Mouse (Mus musculus): ENCODE measurements around the gene Lsm4. TPM values are rescaled to one million over a fixed set of nuclear protein-coding genes. Genes with fewer than 3 reads are reported as not detected.

Gene Lsm4
- polyA plus RNA-seq, 1 experiment from 2014 or later, result 286 TPM

DNA sequence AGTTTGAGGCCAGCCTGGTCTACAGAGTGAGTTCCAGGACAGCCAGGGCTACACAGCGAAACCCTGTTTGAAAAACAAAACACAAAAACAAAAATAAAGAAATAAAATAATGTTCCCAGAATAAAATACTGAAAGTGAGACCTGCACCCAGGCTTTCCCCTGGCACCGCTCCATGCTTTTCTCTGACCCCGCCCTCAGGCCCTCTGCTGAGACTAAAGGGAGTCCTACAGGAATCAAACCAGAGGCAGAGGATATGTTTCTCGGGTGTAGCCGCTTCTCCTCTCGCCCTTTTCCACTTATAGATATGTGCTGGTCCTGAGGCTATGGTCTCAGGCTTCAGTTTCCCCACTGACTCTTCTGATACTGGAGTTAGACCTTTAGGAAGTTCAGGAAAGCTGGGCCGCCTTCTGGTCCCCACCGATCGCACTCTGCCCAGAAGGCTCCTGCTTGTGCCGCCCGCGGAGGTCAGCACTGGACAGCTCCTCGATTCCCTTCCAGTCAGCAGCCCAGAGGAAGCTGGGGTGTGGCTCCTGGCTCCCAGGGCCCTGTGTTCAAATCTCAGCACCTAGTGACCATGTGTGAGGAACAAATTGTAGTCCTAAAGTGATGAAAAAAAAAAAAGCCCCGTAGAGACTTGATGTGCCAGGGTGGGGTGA is 52.9 kb downstream of the Lsm4 start:
- Histone ChIP-seq H3K4me3 (replicated peaks) (no peak overlapping the region), H3K4me1 (replicated peaks) (peaks cover 11% of the 10 kb centered on the region; the same call in 1 of the 2 replicates), H3K27me3 (replicated peaks) (peaks cover 21% of the 10 kb centered on the region), H3K9ac (no peak overlapping the region), H3K9me3 (no peaks in the 10 kb centered on the region), H3K27ac (no peak overlapping the region), H3K36me3 (no peaks in the 10 kb centered on the region), H3K4me2 (replicated peaks) (no peak overlapping the region)
- ATAC-seq, result no peak
- 28% methylated on average over 14 of the region's 14 CpGs for WGBS

DNA sequence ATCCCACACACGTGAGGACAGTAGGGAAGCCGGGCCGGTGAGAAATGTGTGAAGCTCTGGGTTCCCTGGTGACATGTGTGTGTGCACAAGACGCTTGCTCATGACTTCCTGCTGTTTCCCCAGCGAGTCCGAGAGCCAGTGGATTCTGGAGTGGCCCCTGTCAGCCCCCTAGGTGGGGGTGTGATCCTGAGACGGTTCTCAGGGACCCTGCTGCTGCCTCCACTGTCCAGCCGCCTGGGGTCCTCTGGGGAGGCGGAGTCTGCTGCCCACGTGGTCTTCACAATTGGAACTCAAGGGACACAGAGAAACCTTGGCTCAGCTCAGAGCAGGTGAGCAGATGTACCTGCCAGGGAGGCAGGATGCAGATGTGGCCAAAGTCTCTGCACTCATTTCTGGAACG is 53.7 kb downstream of the Lsm4 start:
- no peaks in the 10 kb centered on the region for H3K9me3 ChIP-seq
- H3K4me1 ChIP-seq (replicated peaks), result peaks cover 11% of the 10 kb centered on the region; the same call in 1 of the 2 replicates

More for the DNA sequence above, 53.7 kb downstream of the Lsm4 start:
- Histone ChIP-seq H3K27me3 (replicated peaks) (peaks cover 21% of the 10 kb centered on the region), H3K4me2 (replicated peaks) (no peak overlapping the region), H3K9ac (no peak overlapping the region), H3K27ac (no peak overlapping the region), H3K4me3 (replicated peaks) (no peak overlapping the region), H3K36me3 (no peaks in the 10 kb centered on the region)
- WGBS, result 52% methylated on average over 11 of the region's 11 CpGs
- no peak for ATAC-seq

Other genes with a start within 250 kb of the Lsm4 start
- 14.8 and 15.0 TPM in 2 replicates for gene Crtc1, start 233.7 kb upstream of the Lsm4 start, polyA plus RNA-seq (2015; fragmentation: Nextera tagmentation; extraction: Ambion mirVana)
- gene Klhl26, start 196.3 kb upstream of the Lsm4 start, polyA plus RNA-seq (2015; fragmentation: Nextera tagmentation; extraction: Ambion mirVana), result 18.7 and 20.8 TPM in 2 replicates
- 3.2 and 4.2 TPM in 2 replicates for gene Tmem59l, start 185.9 kb upstream of the Lsm4 start, polyA plus RNA-seq (2015; fragmentation: Nextera tagmentation; extraction: Ambion mirVana)
- gene Crlf1, start 180.1 kb upstream of the Lsm4 start, polyA plus RNA-seq (2015; fragmentation: Nextera tagmentation; extraction: Ambion mirVana), result 0.95 and 1.2 TPM in 2 replicates
- gene Rex1bd, start 166.5 kb upstream of the Lsm4 start, polyA plus RNA-seq (2015; fragmentation: Nextera tagmentation; extraction: Ambion mirVana), result 121 and 132 TPM in 2 replicates
- gene Uba52, start 162.4 kb upstream of the Lsm4 start, polyA plus RNA-seq (2015; fragmentation: Nextera tagmentation; extraction: Ambion mirVana), result 957 and 992 TPM in 2 replicates
- 277 and 331 TPM in 2 replicates for gene Fkbp8, start 145.5 kb upstream of the Lsm4 start, polyA plus RNA-seq (2015; fragmentation: Nextera tagmentation; extraction: Ambion mirVana)
- 60.5 and 65.8 TPM in 2 replicates for gene Kxd1, start 145.3 kb upstream of the Lsm4 start, polyA plus RNA-seq (2015; fragmentation: Nextera tagmentation; extraction: Ambion mirVana)
- 15.9 TPM in 2 replicates for gene Ell, start 133.8 kb upstream of the Lsm4 start, polyA plus RNA-seq (2015; fragmentation: Nextera tagmentation; extraction: Ambion mirVana)
- 123 and 130 TPM in 2 replicates for gene Isyna1, start 78.9 kb upstream of the Lsm4 start, polyA plus RNA-seq (2015; fragmentation: Nextera tagmentation; extraction: Ambion mirVana)
- gene Ssbp4, start 64.4 kb upstream of the Lsm4 start, polyA plus RNA-seq (2015; fragmentation: Nextera tagmentation; extraction: Ambion mirVana), result 86.9 and 91.7 TPM in 2 replicates
- 2.4 and 2.5 TPM in 2 replicates for gene Lrrc25, start 57.1 kb upstream of the Lsm4 start, polyA plus RNA-seq (2015; fragmentation: Nextera tagmentation; extraction: Ambion mirVana)
- 2.3 and 2.9 TPM in 2 replicates for gene Gdf15, start 40.8 kb upstream of the Lsm4 start, polyA plus RNA-seq (2015; fragmentation: Nextera tagmentation; extraction: Ambion mirVana)
- 58.0 and 74.2 TPM in 2 replicates for gene Pgpep1, start 12.9 kb upstream of the Lsm4 start, polyA plus RNA-seq (2015; fragmentation: Nextera tagmentation; extraction: Ambion mirVana)
- gene Jund, start 25.7 kb downstream of the Lsm4 start, polyA plus RNA-seq (2015; fragmentation: Nextera tagmentation; extraction: Ambion mirVana), result 83.7 and 88.8 TPM in 2 replicates
- not detected in 2 replicates for gene Iqcn, start 30.2 kb downstream of the Lsm4 start, polyA plus RNA-seq (2015; fragmentation: Nextera tagmentation; extraction: Ambion mirVana)
- gene Gm3336, start 45.3 kb downstream of the Lsm4 start, polyA plus RNA-seq (2015; fragmentation: Nextera tagmentation; extraction: Ambion mirVana), result 2.1 and 2.5 TPM in 2 replicates
- 0.21 and 0.53 TPM in 2 replicates for gene Pde4c, start 50.5 kb downstream of the Lsm4 start, polyA plus RNA-seq (2015; fragmentation: Nextera tagmentation; extraction: Ambion mirVana)
- 24.0 and 26.0 TPM in 2 replicates for gene Rab3a, start 81.4 kb downstream of the Lsm4 start, polyA plus RNA-seq (2015; fragmentation: Nextera tagmentation; extraction: Ambion mirVana)
- 59.1 and 72.6 TPM in 2 replicates for gene Mpv17l2, start 87.7 kb downstream of the Lsm4 start, polyA plus RNA-seq (2015; fragmentation: Nextera tagmentation; extraction: Ambion mirVana)
- 53.1 and 55.3 TPM in 2 replicates for gene Pik3r2, start 103.5 kb downstream of the Lsm4 start, polyA plus RNA-seq (2015; fragmentation: Nextera tagmentation; extraction: Ambion mirVana)
- gene Mast3, start 131.8 kb downstream of the Lsm4 start, polyA plus RNA-seq (2015; fragmentation: Nextera tagmentation; extraction: Ambion mirVana), result 13.2 and 16.8 TPM in 2 replicates
- 0.29 and 0.40 TPM in 2 replicates for gene Il12rb1, start 135.2 kb downstream of the Lsm4 start, polyA plus RNA-seq (2015; fragmentation: Nextera tagmentation; extraction: Ambion mirVana)
- 7.5 TPM in 2 replicates for gene Arrdc2, start 166.5 kb downstream of the Lsm4 start, polyA plus RNA-seq (2015; fragmentation: Nextera tagmentation; extraction: Ambion mirVana)
- 2.0 TPM in 2 replicates for gene Kcnn1, start 190.0 kb downstream of the Lsm4 start, polyA plus RNA-seq (2015; fragmentation: Nextera tagmentation; extraction: Ambion mirVana)
- gene Ccdc124, start 200.7 kb downstream of the Lsm4 start, polyA plus RNA-seq (2015; fragmentation: Nextera tagmentation; extraction: Ambion mirVana), result 89.4 and 90.7 TPM in 2 replicates
- gene Slc5a5, start 219.5 kb downstream of the Lsm4 start, polyA plus RNA-seq (2015; fragmentation: Nextera tagmentation; extraction: Ambion mirVana), result 0.34 and 0.40 TPM in 2 replicates
- 4,170 and 4,400 TPM in 2 replicates for gene Rpl18a, start 224.2 kb downstream of the Lsm4 start, polyA plus RNA-seq (2015; fragmentation: Nextera tagmentation; extraction: Ambion mirVana)
- 36.7 and 38.6 TPM in 2 replicates for gene Map1s, start 232.7 kb downstream of the Lsm4 start, polyA plus RNA-seq (2015; fragmentation: Nextera tagmentation; extraction: Ambion mirVana)